Comparison of ENCODE assay signal across 10 mouse cellular contexts in the genomic region with DNA sequence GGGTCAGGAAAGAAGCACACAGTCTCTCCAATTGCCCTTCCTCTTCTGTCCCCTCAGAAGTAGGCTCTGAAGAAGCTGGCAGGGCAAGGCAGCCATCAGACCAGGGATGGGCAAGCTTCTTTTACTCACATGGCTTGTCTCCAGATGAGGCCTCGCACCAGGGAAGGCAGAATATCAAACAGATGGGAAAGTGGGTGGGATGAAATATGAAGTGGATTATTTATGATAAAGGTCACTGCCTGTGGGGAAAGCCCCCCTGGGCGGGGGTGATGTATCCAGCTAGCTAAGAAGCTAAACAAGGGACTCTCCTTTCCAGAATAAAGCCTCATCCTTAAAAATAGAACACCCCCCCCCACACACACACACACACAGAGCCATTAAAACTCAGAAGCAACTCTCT. TPM values are rescaled to one million over a fixed set of nuclear protein-coding genes. Genes with fewer than 3 reads are reported as not detected.
DNase-seq lines count a peak whose midpoint lies in the region; ATAC-seq and TF ChIP-seq lines count a peak whose summit lies in the region.
"Had no signal": no experiment of that assay in that cellular context is flagged by ENCODE, and none has a peak within 500 bp of the region (broad histone marks: within the 10 kb centered on the region; RNA-seq: fewer than 3 reads in every experiment).

No protein-coding gene starts in this region.

- TF ChIP-seq CTCF in heart, adult 2 months (IDR thresholded peaks at IDR 0.05) = no peak

- peaks cover 13% of the 10 kb centered on the region for H3K4me1 ChIP-seq in heart, embryonic 15.5 days (replicated peaks)
- H3K4me1 ChIP-seq in heart, adult 2 months (ENCODE audit: control insufficient read depth, insufficient read depth, low read length) = peaks cover 2% of the 10 kb centered on the region; the same call in 1 of the 2 replicates
- H3K4me1 ChIP-seq in midbrain, embryonic 14.5 days (ENCODE audit: control insufficient read depth, insufficient read depth, low read length) = peaks cover 9% of the 10 kb centered on the region; the same call in 1 of the 2 replicates
- peaks cover 19% of the 10 kb centered on the region for H3K4me1 ChIP-seq in midbrain, embryonic 13.5 days (replicated peaks)
- H3K4me1 ChIP-seq in embryonic facial prominence, embryonic 14.5 days (ENCODE audit: control insufficient read depth, insufficient read depth, low read length) = peaks cover 34% of the 10 kb centered on the region

- H3K9ac ChIP-seq in heart, embryonic 15.5 days = peak overlapping the region; percentile 33; the same call in 1 of the 2 replicates
- H3K9ac ChIP-seq in heart, adult 2 months (ENCODE audit: low read depth, low read length) = no peak overlapping the region
- no peak overlapping the region for H3K9ac ChIP-seq in midbrain, embryonic 14.5 days (replicated peaks; ENCODE audit: low read length)
- H3K9ac ChIP-seq in midbrain, embryonic 13.5 days (replicated peaks) = no peak overlapping the region
- no peak overlapping the region for H3K9ac ChIP-seq in embryonic facial prominence, embryonic 14.5 days (ENCODE audit: low read depth, low read length)

- peak overlapping the region; percentile 51; the same call in 1 of the 2 replicates for H3K4me3 ChIP-seq in heart, embryonic 15.5 days
- H3K4me3 ChIP-seq in heart, adult 2 months = no peak overlapping the region
- no peak overlapping the region for H3K4me3 ChIP-seq in midbrain, embryonic 14.5 days (replicated peaks; ENCODE audit: low read depth, low read length)
- no peak overlapping the region for H3K4me3 ChIP-seq in midbrain, embryonic 13.5 days (replicated peaks)
- no peak overlapping the region for H3K4me3 ChIP-seq in embryonic facial prominence, embryonic 14.5 days (ENCODE audit: low read depth, low read length)

- TF ChIP-seq POLR2A in heart, adult 2 months (IDR thresholded peaks at IDR 0.05; ENCODE audit: insufficient read depth, low read depth, low read length) = no peak

- H3K36me3 ChIP-seq in heart, embryonic 15.5 days = no peaks in the 10 kb centered on the region
- H3K36me3 ChIP-seq in heart, adult 2 months (ENCODE audit: control insufficient read depth, insufficient read depth, low read length) = no peaks in the 10 kb centered on the region
- no peaks in the 10 kb centered on the region for H3K36me3 ChIP-seq in midbrain, embryonic 14.5 days (ENCODE audit: control insufficient read depth, insufficient read depth, low read length)
- no peaks in the 10 kb centered on the region for H3K36me3 ChIP-seq in midbrain, embryonic 13.5 days
- no peaks in the 10 kb centered on the region for H3K36me3 ChIP-seq in embryonic facial prominence, embryonic 14.5 days (ENCODE audit: control insufficient read depth, insufficient read depth, low read length)

- H3K9me3 ChIP-seq in heart, embryonic 15.5 days (replicated peaks) = no peaks in the 10 kb centered on the region
- H3K9me3 ChIP-seq in midbrain, embryonic 14.5 days (ENCODE audit: control insufficient read depth, low read length) = no peaks in the 10 kb centered on the region
- H3K9me3 ChIP-seq in midbrain, embryonic 13.5 days = no peaks in the 10 kb centered on the region
- H3K9me3 ChIP-seq in embryonic facial prominence, embryonic 14.5 days (ENCODE audit: control insufficient read depth, low read length) = no peaks in the 10 kb centered on the region

- H3K4me2 ChIP-seq in heart, embryonic 15.5 days = peak overlapping the region; percentile 87
- H3K4me2 ChIP-seq in midbrain, embryonic 14.5 days (ENCODE audit: low read length) = no peak overlapping the region; the same call in 1 of the 2 replicates
- no peak overlapping the region; the same call in 1 of the 2 replicates for H3K4me2 ChIP-seq in midbrain, embryonic 13.5 days (replicated peaks)
- peak overlapping the region; percentile 57; the same call in 1 of the 2 replicates for H3K4me2 ChIP-seq in embryonic facial prominence, embryonic 14.5 days (ENCODE audit: low read depth, low read length)

- WGBS in heart, embryonic 15.5 days = 40% methylated on average over 2 of the region's 2 CpGs
- WGBS in heart, adult 2 months = 35% methylated on average over 2 of the region's 2 CpGs
- WGBS in midbrain, embryonic 14.5 days = 37% methylated on average over 2 of the region's 2 CpGs
- WGBS in midbrain, embryonic 13.5 days = 57% methylated on average over 2 of the region's 2 CpGs
- 22% methylated on average over 2 of the region's 2 CpGs for WGBS in embryonic facial prominence, embryonic 14.5 days

- no peak overlapping the region for H3K27ac ChIP-seq in heart, embryonic 15.5 days
- H3K27ac ChIP-seq in heart, adult 2 months = no peak overlapping the region; the same call in 1 of the 2 replicates
- H3K27ac ChIP-seq in midbrain, embryonic 14.5 days (replicated peaks; ENCODE audit: low read depth, low read length) = 0 out of 2 replicates have a peak overlapping the region, but pooled peaks have one; percentile 15
- no peak overlapping the region for H3K27ac ChIP-seq in midbrain, embryonic 13.5 days
- peak overlapping the region; percentile 64; the same call in 1 of the 2 replicates for H3K27ac ChIP-seq in embryonic facial prominence, embryonic 14.5 days (replicated peaks; ENCODE audit: low read depth, low read length)

- intact Hi-C loops in heart, adult 2 months (cut with DNase I) = loop anchor here (5.0 kb wide), 1 partner anchor 228 kb away; no protein-coding TSS in a partner anchor

- 0 out of 2 replicates have a peak, but pooled peaks have one; percentile 1 for ATAC-seq in heart, embryonic 15.5 days (replicated peaks; ENCODE audit: insufficient number of reproducible peaks, insufficient read depth, low FRiP score, low read depth)
- ATAC-seq in midbrain, embryonic 14.5 days (ENCODE audit: low FRiP score, low TSS enrichment) = no peak
- no peak for ATAC-seq in midbrain, embryonic 13.5 days
- no peak for ATAC-seq in embryonic facial prominence, embryonic 14.5 days (ENCODE audit: low read depth)

- H3K79me2 ChIP-seq in heart, adult 2 months (replicated peaks; ENCODE audit: control insufficient read depth, insufficient read depth, low read length) = no peaks in the 10 kb centered on the region

- DNase-seq in heart, adult 2 months = no peak
- no peak for DNase-seq in midbrain, embryonic 14.5 days
- peak; percentile 55 for DNase-seq in embryonic facial prominence, embryonic 14.5 days (ENCODE audit: low spot score)
- DNase-seq in retina, postnatal 1 day = peak; percentile 28
- no peak for DNase-seq in urinary bladder, postnatal 25 days (ENCODE audit: low spot score)
- no peak for DNase-seq in layer of hippocampus, postnatal 36 days

- peaks cover 54% of the 10 kb centered on the region for H3K27me3 ChIP-seq in heart, embryonic 15.5 days
- H3K27me3 ChIP-seq in heart, adult 2 months (ENCODE audit: control insufficient read depth, insufficient read depth, low read length) = no peaks in the 10 kb centered on the region
- H3K27me3 ChIP-seq in midbrain, embryonic 14.5 days (ENCODE audit: control insufficient read depth, insufficient read depth, low read length) = peaks cover 46% of the 10 kb centered on the region
- H3K27me3 ChIP-seq in midbrain, embryonic 13.5 days = peaks cover 88% of the 10 kb centered on the region
- H3K27me3 ChIP-seq in embryonic facial prominence, embryonic 14.5 days (replicated peaks; ENCODE audit: control insufficient read depth, insufficient read depth, low read length) = no peaks in the 10 kb centered on the region

- no peak for TF ChIP-seq EP300 in heart, adult 2 months (IDR thresholded peaks at IDR 0.05; ENCODE audit: insufficient read depth, low read depth, low read length)

RNA-seq across cellular contexts. Expression of gene Cpn2, which starts 31.7 kb away (rescaled TPM):
- not detected in 2 replicates for polyA plus RNA-seq in heart, embryonic 15.5 days (2015; fragmentation: Nextera tagmentation; extraction: Ambion mirVana)
- under 1 TPM; 0.10 to 0.11 TPM for total RNA-seq in heart, adult 2 months (2021)
- 0.64 and 0.88 TPM in 2 replicates for polyA plus RNA-seq in heart, adult 2 months (2012; rRNA removed)
- not detected in 2 replicates for polyA plus RNA-seq in midbrain, embryonic 14.5 days (2014; fragmentation: Nextera tagmentation; extraction: Ambion mirVana)
- not detected in 2 replicates for polyA plus RNA-seq in midbrain, embryonic 13.5 days (2015; fragmentation: Nextera tagmentation; extraction: Ambion mirVana)
- polyA plus RNA-seq in embryonic facial prominence, embryonic 14.5 days (2014; fragmentation: Nextera tagmentation; extraction: Ambion mirVana) = 0.05 TPM in 1 of 2 replicates, not detected in the other
- not detected for total RNA-seq in layer of hippocampus, postnatal 36 days (2021)
- total RNA-seq: midbrain, postnatal 0 days had no signal
- polyA plus RNA-seq: midbrain, postnatal 0 days; urinary bladder, adult 2 months had no signal

RNA-seq across cellular contexts. Expression of gene Lrrc15, which starts 47.5 kb away (rescaled TPM):
- polyA plus RNA-seq in heart, embryonic 15.5 days (2015; fragmentation: Nextera tagmentation; extraction: Ambion mirVana) = 0.26 and 0.28 TPM in 2 replicates
- under 1 TPM; 0.07 to 0.08 TPM for total RNA-seq in heart, adult 2 months (2021)
- polyA plus RNA-seq in heart, adult 2 months (2012; rRNA removed) = 0.06 and 0.09 TPM in 2 replicates
- polyA plus RNA-seq in midbrain, embryonic 14.5 days (2014; fragmentation: Nextera tagmentation; extraction: Ambion mirVana) = 0.13 and 0.43 TPM in 2 replicates
- 0.11 and 0.19 TPM in 2 replicates for polyA plus RNA-seq in midbrain, embryonic 13.5 days (2015; fragmentation: Nextera tagmentation; extraction: Ambion mirVana)
- 2.3 and 2.7 TPM in 2 replicates for polyA plus RNA-seq in embryonic facial prominence, embryonic 14.5 days (2014; fragmentation: Nextera tagmentation; extraction: Ambion mirVana)
- under 1 TPM; 0.05 to 0.10 TPM for total RNA-seq in layer of hippocampus, postnatal 36 days (2021)

Comparison
In these comparisons a context has a peak if more than half of its experiments do, and no peak if none do; other contexts are left out.
1. H3K27ac ChIP-seq: peak in midbrain, embryonic 14.5 days (single experiment) and embryonic facial prominence, embryonic 14.5 days (single experiment); none in heart, embryonic 15.5 days (single experiment), heart, adult 2 months (single experiment) and midbrain, embryonic 13.5 days (single experiment).
2. H3K4me2 ChIP-seq: peak in heart, embryonic 15.5 days (single experiment) and embryonic facial prominence, embryonic 14.5 days (single experiment); none in midbrain, embryonic 14.5 days (single experiment) and midbrain, embryonic 13.5 days (single experiment).
3. DNase-seq: peak in embryonic facial prominence, embryonic 14.5 days (single experiment) and retina, postnatal 1 day (single experiment); none in heart, adult 2 months (0 of 2), midbrain, embryonic 14.5 days (single experiment), urinary bladder, postnatal 25 days (single experiment) and layer of hippocampus, postnatal 36 days (0 of 2).